Mouse (Mus musculus): ENCODE measurements around the gene E130218I03Rik. TPM values are rescaled to one million over a fixed set of nuclear protein-coding genes. Genes with fewer than 3 reads are reported as not detected.

The E130218I03Rik gene
- polyA plus RNA-seq (2015; fragmentation: Nextera tagmentation; extraction: Ambion mirVana), result 0.24 and 0.51 TPM in 2 replicates

DNA sequence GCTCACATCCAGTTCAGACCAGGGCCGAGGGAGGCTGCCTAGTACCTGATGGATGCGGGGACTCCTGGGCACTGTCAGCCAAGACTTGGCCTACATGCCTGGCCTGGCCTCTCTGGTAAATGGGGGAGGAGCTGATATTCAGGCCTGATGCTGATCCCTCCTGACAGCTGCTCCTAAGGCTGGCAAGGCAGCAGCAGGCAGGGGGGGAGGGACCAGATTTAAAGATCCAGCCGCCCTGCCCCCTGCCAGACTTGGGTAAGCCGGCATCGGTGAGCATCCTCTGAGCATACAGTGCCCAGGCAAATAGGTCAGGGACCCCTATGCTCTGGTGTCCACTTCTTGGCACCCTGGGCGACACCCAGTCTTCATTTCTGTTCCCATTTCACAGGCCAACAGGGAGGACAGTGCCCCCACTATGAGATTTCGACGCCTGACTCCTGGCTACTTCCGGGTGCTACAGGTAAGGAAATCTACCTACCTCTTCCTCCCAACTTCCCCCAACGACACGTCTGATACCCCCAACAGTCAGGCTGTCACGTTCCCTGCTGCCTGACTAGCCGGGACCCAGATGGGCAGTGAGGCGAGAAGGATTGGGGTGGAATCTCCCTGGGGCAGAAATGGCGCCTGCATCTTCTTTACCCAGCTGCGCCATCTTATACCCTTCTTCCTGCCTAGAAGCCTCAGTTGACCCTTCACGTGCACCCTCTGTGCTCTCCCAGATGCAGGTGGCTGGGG is at the start of gene E130218I03Rik:
Gene E130218I03Rik, plus strand, starts transcription at position 147 of the 735 bp plus-strand sequence.
- no peaks in the 10 kb centered on the region for H3K36me3 ChIP-seq (ENCODE audit: control insufficient read depth, insufficient read depth, low read length)
- H3K4me1 ChIP-seq (ENCODE audit: control insufficient read depth, insufficient read depth, low read length), result peaks cover 14% of the 10 kb centered on the region
- peak within 1 kb of the TSS; percentile 85 for H3K4me2 ChIP-seq (ENCODE audit: low read length)
- no peak within 1 kb of the TSS for H3K9ac ChIP-seq (ENCODE audit: low read depth, low read length)
- peak within 1 kb of the TSS; percentile 67 for H3K4me3 ChIP-seq (ENCODE audit: low read depth, low read length)
- H3K9me3 ChIP-seq (replicated peaks; ENCODE audit: control insufficient read depth, low read length, poor library complexity, severe bottlenecking), result no peaks in the 10 kb centered on the region
- WGBS, result 92% methylated on average over 17 of the region's 17 CpGs
- H3K27me3 ChIP-seq (ENCODE audit: control insufficient read depth, insufficient read depth, low read depth, low read length), result peaks cover 16% of the 10 kb centered on the region
- no peak for ATAC-seq
- H3K27ac ChIP-seq (ENCODE audit: low read length), result no peak within 1 kb of the TSS

DNA sequence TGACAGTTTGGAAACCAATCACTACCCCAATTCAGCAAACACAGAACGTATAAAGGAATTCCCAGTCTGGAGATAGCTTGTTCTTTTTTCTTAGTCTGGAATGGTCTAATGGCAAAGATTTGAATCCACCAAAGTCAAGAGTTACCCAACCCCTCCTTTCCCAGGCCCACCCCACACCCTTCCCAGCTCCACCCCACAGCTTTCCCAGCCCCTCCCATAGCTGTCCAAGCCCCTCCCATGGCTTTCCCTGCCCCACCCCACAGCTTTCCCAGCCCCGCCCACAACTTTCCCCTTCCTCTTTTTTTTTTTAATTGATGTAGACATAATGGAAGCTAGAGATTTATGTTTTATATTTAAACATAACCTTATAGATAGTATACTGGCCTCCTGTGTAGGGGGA is 44.1 kb upstream of the E130218I03Rik start:
- Histone ChIP-seq H3K9me3 (replicated peaks; ENCODE audit: control insufficient read depth, low read length, poor library complexity, severe bottlenecking) (no peaks in the 10 kb centered on the region), H3K9ac (ENCODE audit: low read depth, low read length) (no peak overlapping the region), H3K36me3 (ENCODE audit: control insufficient read depth, insufficient read depth, low read length) (no peaks in the 10 kb centered on the region), H3K4me2 (ENCODE audit: low read length) (no peak overlapping the region), H3K4me3 (ENCODE audit: low read depth, low read length) (no peak overlapping the region), H3K27me3 (ENCODE audit: control insufficient read depth, insufficient read depth, low read depth, low read length) (no peaks in the 10 kb centered on the region), H3K4me1 (ENCODE audit: control insufficient read depth, insufficient read depth, low read length) (no peaks in the 10 kb centered on the region), H3K27ac (ENCODE audit: low read length) (no peak overlapping the region)
- WGBS, result 76% methylated on average over 2 of the region's 2 CpGs
- ATAC-seq, result no peak

DNA sequence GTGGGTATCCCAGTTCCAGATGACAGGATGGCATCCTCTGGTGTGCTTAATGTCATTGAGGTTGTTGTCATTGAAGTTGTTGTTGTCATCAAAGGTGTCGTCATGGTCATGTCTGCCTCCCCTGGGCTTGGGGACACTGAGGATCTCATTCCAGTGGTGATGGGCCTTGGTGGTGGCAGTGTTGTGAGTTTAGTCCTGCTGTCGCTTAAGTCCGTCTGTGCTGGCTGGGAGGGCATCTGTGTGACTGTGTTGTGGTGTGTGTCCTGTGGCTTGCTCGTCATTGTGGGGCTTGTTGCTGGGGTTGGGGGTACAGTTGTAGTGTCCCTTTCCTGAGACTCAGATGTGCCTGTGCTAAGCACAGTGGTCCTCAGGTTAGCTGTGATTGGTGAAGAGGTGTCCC is 40.6 kb upstream of the E130218I03Rik start, which contains the start of gene Gm7534:
Gene Gm7534, minus strand, starts transcription at position 101 of the 400 bp plus-strand sequence.
- Histone ChIP-seq H3K4me1 (ENCODE audit: control insufficient read depth, insufficient read depth, low read length) (no peaks in the 10 kb centered on the region), H3K4me2 (ENCODE audit: low read length) (no peak within 1 kb of the TSS), H3K36me3 (ENCODE audit: control insufficient read depth, insufficient read depth, low read length) (no peaks in the 10 kb centered on the region), H3K9ac (ENCODE audit: low read depth, low read length) (no peak within 1 kb of the TSS), H3K9me3 (replicated peaks; ENCODE audit: control insufficient read depth, low read length, poor library complexity, severe bottlenecking) (no peaks in the 10 kb centered on the region), H3K4me3 (ENCODE audit: low read depth, low read length) (no peak within 1 kb of the TSS), H3K27ac (ENCODE audit: low read length) (no peak within 1 kb of the TSS), H3K27me3 (ENCODE audit: control insufficient read depth, insufficient read depth, low read depth, low read length) (no peaks in the 10 kb centered on the region)
- no peak for ATAC-seq
- WGBS, result 93% methylated on average over 4 of the region's 4 CpGs

DNA sequence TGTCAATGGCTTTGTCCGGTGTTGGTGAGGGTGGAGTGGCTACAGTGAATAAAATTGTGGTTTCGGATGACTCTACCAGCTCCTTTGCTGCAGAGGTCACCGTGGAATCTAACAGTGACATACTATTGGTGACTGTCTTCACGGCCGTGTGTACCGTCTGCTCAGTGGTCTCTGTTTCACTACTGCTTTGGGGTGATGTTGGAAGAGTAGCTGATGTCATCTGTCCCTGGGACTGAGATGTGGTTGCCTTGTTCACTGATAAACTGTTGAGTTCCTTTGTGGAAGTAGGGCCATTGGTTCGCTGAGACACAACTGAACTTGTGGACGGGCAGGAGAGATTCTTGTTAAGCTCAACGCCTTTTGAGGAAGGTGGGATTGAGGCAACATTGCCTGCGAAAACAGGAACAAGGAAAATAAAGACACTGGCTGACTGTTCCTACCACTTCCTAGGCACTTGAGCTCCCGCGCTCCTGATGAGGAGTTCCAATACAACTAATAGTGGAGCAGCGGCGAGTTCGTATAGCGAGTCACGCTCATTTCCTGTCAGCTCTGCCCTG is 40.0 kb upstream of the E130218I03Rik start:
- WGBS, result 91% methylated on average over 17 of the region's 17 CpGs

DNA sequence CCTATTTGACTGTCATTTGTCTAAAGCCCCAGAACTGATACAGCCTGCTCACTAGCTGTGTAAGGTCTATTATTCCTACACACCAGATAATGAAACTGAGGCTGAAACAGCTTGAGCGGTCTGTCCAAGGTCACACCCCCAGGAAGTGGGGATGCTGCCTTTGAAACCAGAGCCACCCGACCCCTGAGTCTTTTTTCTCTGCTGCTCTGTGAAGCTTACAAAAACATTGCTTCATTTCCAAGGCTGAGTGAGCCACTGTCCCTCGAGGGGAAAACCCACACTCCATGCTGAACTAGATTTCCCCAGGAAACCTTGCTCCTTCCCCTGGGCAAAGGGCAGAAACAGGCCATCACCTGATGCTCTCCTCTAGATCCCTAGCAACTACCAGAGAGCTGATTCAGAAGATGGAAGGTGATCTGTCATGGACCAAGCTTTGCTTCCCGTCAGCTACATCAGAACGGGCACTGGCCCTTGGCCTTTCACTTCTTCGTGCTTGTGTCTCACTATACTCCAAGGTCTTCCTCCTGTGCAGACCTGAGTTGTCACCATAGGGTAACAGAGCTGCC is 36.9 kb upstream of the E130218I03Rik start:
- Histone ChIP-seq H3K9me3 (replicated peaks; ENCODE audit: control insufficient read depth, low read length, poor library complexity, severe bottlenecking) (no peaks in the 10 kb centered on the region), H3K4me3 (ENCODE audit: low read depth, low read length) (no peak overlapping the region), H3K27ac (ENCODE audit: low read length) (no peak overlapping the region), H3K4me1 (ENCODE audit: control insufficient read depth, insufficient read depth, low read length) (no peaks in the 10 kb centered on the region), H3K36me3 (ENCODE audit: control insufficient read depth, insufficient read depth, low read length) (no peaks in the 10 kb centered on the region), H3K27me3 (ENCODE audit: control insufficient read depth, insufficient read depth, low read depth, low read length) (no peaks in the 10 kb centered on the region), H3K9ac (ENCODE audit: low read depth, low read length) (no peak overlapping the region), H3K4me2 (ENCODE audit: low read length) (no peak overlapping the region)
- 71% methylated on average over 6 of the region's 6 CpGs for WGBS
- ATAC-seq, result no peak

More for the DNA sequence above, 40.0 kb upstream of the E130218I03Rik start:
- Histone ChIP-seq H3K9me3 (replicated peaks; ENCODE audit: control insufficient read depth, low read length, poor library complexity, severe bottlenecking) (no peaks in the 10 kb centered on the region), H3K27ac (ENCODE audit: low read length) (no peak overlapping the region), H3K36me3 (ENCODE audit: control insufficient read depth, insufficient read depth, low read length) (no peaks in the 10 kb centered on the region), H3K27me3 (ENCODE audit: control insufficient read depth, insufficient read depth, low read depth, low read length) (no peaks in the 10 kb centered on the region), H3K4me1 (ENCODE audit: control insufficient read depth, insufficient read depth, low read length) (no peaks in the 10 kb centered on the region), H3K4me3 (ENCODE audit: low read depth, low read length) (no peak overlapping the region), H3K9ac (ENCODE audit: low read depth, low read length) (no peak overlapping the region), H3K4me2 (ENCODE audit: low read length) (no peak overlapping the region)
- no peak for ATAC-seq

DNA sequence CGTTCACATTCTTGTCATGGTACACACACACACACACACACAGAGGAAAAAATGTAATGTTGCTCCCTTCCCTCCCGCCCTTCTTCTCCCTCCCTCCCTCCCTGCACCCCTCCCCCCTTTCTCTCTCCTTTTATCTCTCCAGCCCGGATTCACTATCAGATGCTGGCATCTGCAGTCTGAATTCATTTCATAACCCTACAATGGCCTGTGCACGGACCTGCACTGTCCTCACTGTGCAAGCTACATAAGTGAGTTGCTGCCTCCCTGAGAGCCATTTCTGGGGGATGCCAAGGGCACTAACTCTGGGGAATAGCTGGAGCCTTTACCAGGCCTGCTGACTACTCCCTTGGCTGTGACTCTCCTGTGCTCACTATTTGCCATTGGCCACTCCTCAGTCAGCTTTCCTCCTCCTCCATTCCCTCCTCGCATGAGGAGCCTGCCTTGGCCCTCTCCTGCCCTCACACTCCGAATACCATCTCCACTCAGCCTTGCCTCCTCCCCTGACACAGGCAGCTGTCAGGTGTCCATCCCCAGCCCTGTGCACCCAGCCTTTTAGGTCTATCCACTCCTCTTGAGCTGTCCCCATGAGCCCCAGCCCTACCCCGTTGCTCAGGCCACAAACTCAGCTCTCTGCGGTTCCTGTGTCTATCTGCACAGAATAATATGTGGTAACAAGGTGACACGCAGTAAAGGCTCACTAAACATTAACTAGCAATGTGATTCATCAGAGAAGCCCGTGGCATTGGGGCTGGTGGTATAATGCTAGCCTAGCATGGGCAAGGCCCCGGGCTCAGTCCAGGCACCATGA is 20.5 kb upstream of the E130218I03Rik start:
- Histone ChIP-seq H3K4me3 (ENCODE audit: low read depth, low read length) (no peak overlapping the region), H3K4me2 (ENCODE audit: low read length) (no peak overlapping the region), H3K9me3 (replicated peaks; ENCODE audit: control insufficient read depth, low read length, poor library complexity, severe bottlenecking) (no peaks in the 10 kb centered on the region), H3K9ac (ENCODE audit: low read depth, low read length) (no peak overlapping the region), H3K27ac (ENCODE audit: low read length) (no peak overlapping the region), H3K36me3 (ENCODE audit: control insufficient read depth, insufficient read depth, low read length) (no peaks in the 10 kb centered on the region), H3K4me1 (ENCODE audit: control insufficient read depth, insufficient read depth, low read length) (no peaks in the 10 kb centered on the region), H3K27me3 (ENCODE audit: control insufficient read depth, insufficient read depth, low read depth, low read length) (no peaks in the 10 kb centered on the region)
- 66% methylated on average over 11 of the region's 11 CpGs for WGBS
- no peak for ATAC-seq

DNA sequence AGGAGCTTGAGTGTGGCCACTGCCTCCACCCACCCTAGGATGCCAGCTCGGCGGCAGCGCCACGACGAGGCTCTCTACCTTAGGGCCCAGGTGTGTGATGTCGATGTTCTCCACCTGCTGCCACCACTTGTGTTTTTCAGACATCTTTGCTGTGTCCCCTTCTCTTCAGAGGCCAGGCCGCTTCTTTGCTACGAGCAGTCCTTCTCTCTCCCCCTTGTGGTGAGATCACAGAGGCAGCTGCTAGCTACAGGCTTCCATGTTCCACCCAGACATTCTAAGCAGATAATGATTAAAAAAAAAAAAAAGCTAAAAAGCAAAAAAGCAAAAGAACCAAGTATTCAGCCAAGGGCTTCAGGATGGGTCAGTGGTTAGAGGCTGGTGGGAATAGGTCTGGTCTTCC is 16.3 kb upstream of the E130218I03Rik start, which contains the start of gene Catsper4:
Gene Catsper4, minus strand, starts transcription at position 190 of the 400 bp plus-strand sequence.
- no peaks in the 10 kb centered on the region for H3K4me1 ChIP-seq (ENCODE audit: control insufficient read depth, insufficient read depth, low read length)
- H3K27me3 ChIP-seq (ENCODE audit: control insufficient read depth, insufficient read depth, low read depth, low read length), result no peaks in the 10 kb centered on the region
- H3K4me3 ChIP-seq (ENCODE audit: low read depth, low read length), result no peak within 1 kb of the TSS
- H3K36me3 ChIP-seq (ENCODE audit: control insufficient read depth, insufficient read depth, low read length), result no peaks in the 10 kb centered on the region
- H3K4me2 ChIP-seq (ENCODE audit: low read length), result no peak within 1 kb of the TSS
- no peak for ATAC-seq
- H3K9ac ChIP-seq (ENCODE audit: low read depth, low read length), result no peak within 1 kb of the TSS
- WGBS, result 77% methylated on average over 8 of the region's 8 CpGs
- no peaks in the 10 kb centered on the region for H3K9me3 ChIP-seq (replicated peaks; ENCODE audit: control insufficient read depth, low read length, poor library complexity, severe bottlenecking)
- H3K27ac ChIP-seq (ENCODE audit: low read length), result no peak within 1 kb of the TSS

DNA sequence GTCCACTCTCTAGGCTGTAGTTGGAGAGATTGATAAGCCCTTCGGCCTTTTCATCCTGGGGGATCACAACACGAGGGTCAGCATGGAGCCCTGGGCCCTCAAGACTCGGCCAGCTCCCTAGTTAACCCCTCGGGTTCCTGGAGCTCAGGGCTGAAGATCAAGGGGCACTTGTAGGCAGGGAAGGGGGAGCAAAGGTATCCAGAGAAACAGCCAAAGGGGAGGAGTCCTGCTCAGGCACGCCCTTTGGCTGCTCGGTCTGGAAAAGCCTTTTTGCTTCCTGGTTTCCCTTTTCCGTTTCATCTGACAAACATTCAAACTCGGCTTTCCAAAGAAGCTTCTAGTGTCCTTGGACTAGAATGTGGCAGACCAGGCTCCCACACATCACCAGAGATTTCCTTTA is 13.0 kb upstream of the E130218I03Rik start:
- no peaks in the 10 kb centered on the region for H3K36me3 ChIP-seq (ENCODE audit: control insufficient read depth, insufficient read depth, low read length)
- WGBS, result 36% methylated on average over 8 of the region's 8 CpGs
- H3K4me1 ChIP-seq (ENCODE audit: control insufficient read depth, insufficient read depth, low read length), result no peaks in the 10 kb centered on the region
- H3K27ac ChIP-seq (ENCODE audit: low read length), result no peak overlapping the region
- H3K4me3 ChIP-seq (ENCODE audit: low read depth, low read length), result no peak overlapping the region
- no peaks in the 10 kb centered on the region for H3K27me3 ChIP-seq (ENCODE audit: control insufficient read depth, insufficient read depth, low read depth, low read length)
- no peak overlapping the region for H3K9ac ChIP-seq (ENCODE audit: low read depth, low read length)
- no peaks in the 10 kb centered on the region for H3K9me3 ChIP-seq (replicated peaks; ENCODE audit: control insufficient read depth, low read length, poor library complexity, severe bottlenecking)
- ATAC-seq, result no peak
- no peak overlapping the region for H3K4me2 ChIP-seq (ENCODE audit: low read length)

Measured in midbrain, embryonic 16.5 days (tissue).